Comparison of ENCODE assay signal across 8 mouse cellular contexts in genomic region chr4:135920304-135921241, GRCm38 (mm10). TPM values are rescaled to one million over a fixed set of nuclear protein-coding genes. Genes with fewer than 3 reads are reported as not detected.
A peak's percentile ranks its signal among the peaks of the same experiment; 100 is the strongest.
DNase-seq lines count a peak whose midpoint lies in the region; ATAC-seq lines count a peak whose summit lies in the region.

Fuca1 (plus strand) TSS chr4:135920735.

- H3K36me3 ChIP-seq in hindbrain, embryonic 11.5 days (ENCODE audit: control insufficient read depth, insufficient read depth, low read length): no peaks in the 10 kb centered on the region

- no peaks in the 10 kb centered on the region for H3K27me3 ChIP-seq in hindbrain, embryonic 11.5 days (ENCODE audit: control insufficient read depth, insufficient read depth, low read length)

- WGBS in hindbrain, embryonic 11.5 days: 2% methylated on average over 59 of the region's 60 CpGs

- peak within 1 kb of the TSS; percentile 75 for H3K9ac ChIP-seq in hindbrain, embryonic 11.5 days (ENCODE audit: low read depth, low read length)

- peak; percentile 98 for DNase-seq in Muller cell, postnatal 12 days (ENCODE audit: inconsistent ontology term)
- peak; percentile 93 for DNase-seq in cerebellum, adult 9-11 months
- DNase-seq in frontal cortex, adult 2 months (ENCODE audit: extremely low spot score in 1 of 2, low spot score in 1 of 2): peak; percentile 85 to 97
- peak; percentile 99 for DNase-seq in hindbrain, embryonic 11.5 days (ENCODE audit: low spot score)
- peak; percentile 97 to 98 for DNase-seq in layer of hippocampus, postnatal 10 days (ENCODE audit: low spot score in 2 of 2)
- peak; percentile 98 for DNase-seq in lung, postnatal 10 days
- DNase-seq in ovary, postnatal 36 days (ENCODE audit: low spot score): peak; percentile 94
- DNase-seq in thymus, postnatal 25 days: peak; percentile 98

- peak; percentile 96 for ATAC-seq in hindbrain, embryonic 11.5 days (ENCODE audit: low FRiP score)

- 0 out of 2 replicates have a peak, but pooled peaks cover 3% of the 10 kb centered on the region for H3K4me1 ChIP-seq in hindbrain, embryonic 11.5 days (replicated peaks; ENCODE audit: control insufficient read depth, insufficient read depth, low read length)

- H3K27ac ChIP-seq in hindbrain, embryonic 11.5 days (ENCODE audit: low read depth, low read length): peak within 1 kb of the TSS; percentile 72; the same call in 1 of the 2 replicates

- H3K4me3 ChIP-seq in hindbrain, embryonic 11.5 days (ENCODE audit: low read depth, low read length): peak within 1 kb of the TSS; percentile 84

- H3K4me2 ChIP-seq in hindbrain, embryonic 11.5 days (replicated peaks; ENCODE audit: low read depth, low read length): peak within 1 kb of the TSS; percentile 94

- no peaks in the 10 kb centered on the region for H3K9me3 ChIP-seq in hindbrain, embryonic 11.5 days (ENCODE audit: control insufficient read depth, low read length)

RNA-seq across cellular contexts. Expression of gene Fuca1, which starts in this region (rescaled TPM):
- polyA plus RNA-seq in frontal cortex, adult 2 months (2012; rRNA removed): 40.4 and 42.3 TPM in 2 replicates
- polyA plus RNA-seq in hindbrain, embryonic 11.5 days (2014; fragmentation: Nextera tagmentation; extraction: Ambion mirVana): 44.5 and 50.4 TPM in 2 replicates
- 10 to 100 TPM; 50.9 to 56.1 TPM for total RNA-seq in layer of hippocampus, postnatal 10 days (2021)

Comparison
In these comparisons a context has a peak if more than half of its experiments do, and no peak if none do; other contexts are left out.
1. Peak in every context shown above with its lines: DNase-seq, ATAC-seq, H3K4me3 ChIP-seq and H3K27ac ChIP-seq.